In genomic region chr2:3708621-3709020, GRCm38 (mm10) we compare ENCODE assay signal across 35 mouse cellular contexts.
"Had no signal": no experiment of that assay in that cellular context is flagged by ENCODE, and none has a peak within 500 bp of the region (broad histone marks: within the 10 kb centered on the region; RNA-seq: fewer than 3 reads in every experiment).

No protein-coding gene starts in this region.

- H3K9me3 ChIP-seq: heart, embryonic 10.5 days; heart, embryonic 12.5 days; heart, embryonic 13.5 days; heart, embryonic 15.5 days; hindbrain, embryonic 10.5 days; hindbrain, embryonic 12.5 days; hindbrain, embryonic 13.5 days; hindbrain, embryonic 15.5 days; intestine, embryonic 15.5 days; kidney, embryonic 15.5 days had no signal

- DNase-seq: heart, postnatal 10 days; heart, postnatal 14 days; heart, postnatal 36 days; heart, postnatal 4 days; kidney, adult 11 months; kidney, adult 18-20 months; kidney, adult 2 months; kidney, adult 8-10 months; kidney, adult 9 months; kidney, postnatal 10 days; kidney, postnatal 14 days; kidney, postnatal 25 days; kidney, postnatal 36 days; kidney, postnatal 4 days; layer of hippocampus, adult 9-11 months; layer of hippocampus, postnatal 36 days had no signal

- H3K4me3 ChIP-seq: heart, embryonic 10.5 days; heart, embryonic 12.5 days; heart, embryonic 13.5 days; heart, embryonic 15.5 days; hindbrain, embryonic 10.5 days; hindbrain, embryonic 12.5 days; hindbrain, embryonic 13.5 days; hindbrain, embryonic 15.5 days; intestine, embryonic 15.5 days; kidney, embryonic 15.5 days; layer of hippocampus, adult 2 months had no signal

- H3K4me1 ChIP-seq: heart, embryonic 10.5 days; heart, embryonic 12.5 days; hindbrain, embryonic 12.5 days; hindbrain, embryonic 13.5 days had no signal

- H3K27ac ChIP-seq: heart, embryonic 10.5 days; heart, embryonic 13.5 days; heart, embryonic 15.5 days; hindbrain, embryonic 10.5 days; hindbrain, embryonic 12.5 days; hindbrain, embryonic 13.5 days; hindbrain, embryonic 14.5 days; hindbrain, embryonic 15.5 days; hindbrain, postnatal 0 days; intestine, embryonic 15.5 days; kidney, embryonic 15.5 days; kidney, postnatal 0 days; layer of hippocampus, adult 2 months had no signal

- ATAC-seq: hindbrain, embryonic 16.5 days; hindbrain, postnatal 0 days; inflammation-experienced regulatory T-cells, adult 6 months; intestine, embryonic 15.5 days; intestine, embryonic 16.5 days; intestine, postnatal 0 days had no signal

- H3K27me3 ChIP-seq: heart, embryonic 12.5 days; heart, embryonic 13.5 days; heart, embryonic 15.5 days; hindbrain, embryonic 12.5 days; hindbrain, embryonic 15.5 days; intestine, embryonic 15.5 days; kidney, embryonic 15.5 days had no signal

- H3K36me3 ChIP-seq: heart, embryonic 10.5 days; heart, embryonic 12.5 days; heart, embryonic 13.5 days; heart, embryonic 15.5 days; hindbrain, embryonic 10.5 days; hindbrain, embryonic 12.5 days; hindbrain, embryonic 13.5 days; hindbrain, embryonic 15.5 days; intestine, embryonic 15.5 days; kidney, embryonic 15.5 days had no signal

- H3K4me2 ChIP-seq: heart, embryonic 11.5 days; heart, embryonic 12.5 days; heart, embryonic 13.5 days; heart, embryonic 15.5 days; hindbrain, embryonic 12.5 days; hindbrain, embryonic 13.5 days; hindbrain, embryonic 14.5 days; hindbrain, embryonic 15.5 days; intestine, embryonic 15.5 days; kidney, embryonic 15.5 days had no signal

- H3K9ac ChIP-seq: heart, embryonic 12.5 days; heart, embryonic 13.5 days; heart, embryonic 15.5 days; hindbrain, embryonic 12.5 days; hindbrain, embryonic 13.5 days; hindbrain, embryonic 14.5 days; hindbrain, embryonic 15.5 days; intestine, embryonic 15.5 days; kidney, embryonic 15.5 days had no signal
